Mouse (Mus musculus) lung, postnatal 25 days (tissue): ENCODE results near the gene Tsga13.

Source experiments
- DNase-seq: peaks from one replicate; pipeline ENCODE4 v3.0.0; 2022; ENCODE audit warnings: low spot score

Gene Tsga13

DNA sequence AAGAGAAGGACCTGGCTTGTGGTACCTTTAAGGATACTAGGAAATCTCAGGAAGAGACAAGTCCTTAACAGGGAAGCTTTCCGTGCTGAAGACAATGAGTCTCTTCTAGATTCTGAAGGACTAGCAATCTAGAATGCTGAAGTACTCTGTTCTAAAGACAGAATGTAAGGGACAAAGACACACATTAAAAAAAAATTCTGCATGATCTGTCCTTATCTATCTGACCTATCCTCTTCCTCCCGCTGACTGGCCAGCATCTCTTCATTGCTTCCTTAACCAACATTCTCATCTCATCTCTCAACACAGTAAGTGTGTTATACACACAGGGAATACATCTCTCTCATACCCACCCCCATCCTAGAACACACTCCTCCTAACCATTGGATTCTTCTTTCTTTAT is at the start of gene Tsga13:
Tsga13 (minus strand) TSS at position 101 of the 400 bp plus-strand sequence.
- no peak for DNase-seq

DNA sequence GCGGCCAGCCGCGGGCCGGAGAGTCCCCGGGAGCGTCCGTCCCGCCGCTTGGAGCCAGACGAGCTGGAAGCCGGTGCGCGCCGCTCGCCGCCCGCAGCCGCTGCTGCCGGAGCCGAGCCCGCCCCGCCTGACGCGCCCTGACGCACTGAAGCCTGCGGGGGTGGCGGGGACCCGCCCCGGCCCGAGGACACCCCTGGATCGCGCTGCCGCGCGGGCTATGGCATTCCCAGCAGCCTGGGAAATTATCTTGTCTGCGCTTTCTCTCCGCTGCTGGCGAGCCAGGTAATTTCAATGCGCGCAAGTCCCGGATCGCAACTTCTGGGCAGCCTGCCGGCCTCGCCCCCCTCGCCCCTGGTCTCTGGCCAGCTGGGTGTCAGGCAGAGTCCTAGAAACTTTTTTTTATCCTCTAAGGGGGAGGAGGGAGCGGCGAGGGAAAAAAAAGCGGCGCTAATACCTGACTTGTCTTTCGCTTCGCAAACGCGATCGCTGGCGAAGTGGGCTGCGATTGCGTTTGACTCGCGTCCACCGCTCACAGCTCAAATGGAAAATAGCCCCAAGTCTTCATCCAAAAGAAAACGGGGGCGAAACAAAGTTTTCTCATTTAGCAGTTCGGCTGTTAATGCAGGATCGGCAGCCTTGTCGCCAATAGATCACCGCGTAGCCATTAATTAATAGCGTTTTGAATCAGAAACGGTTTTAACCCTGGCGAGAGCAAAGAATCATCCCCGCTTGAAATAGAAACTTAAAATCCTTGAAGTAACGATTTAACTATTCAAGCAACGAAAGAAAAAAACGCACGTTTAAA is 43.6 kb upstream of the Tsga13 start, which contains the start of gene Klf14:
Klf14 (minus strand) TSS at position 343 of the 805 bp plus-strand sequence.
- no peak for DNase-seq

DNA sequence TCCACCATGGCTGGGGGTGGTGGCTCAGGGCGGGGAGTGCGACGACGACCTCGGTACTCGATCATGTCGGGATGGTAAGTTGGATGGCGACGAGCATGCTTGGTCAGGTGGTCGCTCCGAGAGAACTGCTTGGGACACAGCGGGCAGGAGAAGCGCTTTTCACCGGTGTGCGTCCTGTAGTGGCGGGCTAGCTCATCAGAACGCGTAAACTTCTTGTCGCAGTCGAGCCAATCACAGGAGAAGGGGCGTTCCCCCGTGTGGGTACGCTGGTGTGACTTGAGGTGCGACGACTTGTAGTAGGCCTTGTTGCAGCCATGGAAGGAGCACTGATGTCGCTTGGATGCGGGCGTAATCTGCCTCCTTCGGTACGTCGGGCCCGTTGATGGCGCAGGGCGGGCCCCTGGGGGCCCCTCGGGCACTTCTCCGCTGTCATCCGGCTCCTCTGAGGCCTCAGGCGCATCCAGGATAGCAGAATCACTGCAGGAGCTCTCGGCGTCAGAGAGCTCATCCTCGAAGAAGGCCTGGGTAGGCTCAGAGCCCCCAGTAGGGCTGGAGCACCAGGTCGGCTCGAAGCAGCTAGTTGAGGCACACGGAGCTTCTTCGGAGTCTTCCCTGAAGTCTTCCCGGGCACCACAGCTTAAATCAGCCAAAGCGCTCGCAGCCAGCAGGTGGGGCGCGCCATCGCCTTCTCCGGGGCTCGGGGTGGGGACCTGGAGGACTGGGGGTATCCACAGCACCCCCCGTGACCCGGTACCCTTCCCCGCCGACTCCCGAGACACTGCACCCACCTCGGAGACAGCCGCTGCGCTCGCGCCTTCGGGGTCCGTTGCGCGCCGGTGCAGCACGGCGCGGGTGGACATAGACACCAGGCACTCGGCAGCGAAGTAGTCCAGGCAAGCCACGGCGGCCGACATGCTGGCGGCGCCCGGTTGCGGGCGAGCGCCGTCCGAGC is 42.7 kb upstream of the Tsga13 start:
- DNase-seq = no peak

DNA sequence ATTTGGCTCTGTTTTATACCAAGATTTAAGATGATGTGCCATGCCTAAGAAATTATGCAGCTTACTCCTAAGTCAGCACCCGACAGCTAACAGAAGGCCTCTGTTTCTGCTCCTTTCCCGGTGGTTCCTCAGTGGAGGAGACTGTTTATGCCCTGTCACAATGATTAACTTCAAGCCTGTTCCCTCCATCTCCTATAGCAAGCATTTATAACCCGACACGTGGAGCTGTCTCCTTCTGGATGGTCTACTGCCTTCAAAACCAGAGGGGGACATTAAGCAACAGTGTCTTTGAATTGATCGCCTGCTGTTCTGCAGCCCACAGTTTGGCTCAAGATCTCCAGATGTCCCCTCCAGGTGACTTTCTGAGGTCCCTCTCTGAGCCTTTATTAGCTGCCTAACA is 23.9 kb upstream of the Tsga13 start:
- no peak for DNase-seq

DNA sequence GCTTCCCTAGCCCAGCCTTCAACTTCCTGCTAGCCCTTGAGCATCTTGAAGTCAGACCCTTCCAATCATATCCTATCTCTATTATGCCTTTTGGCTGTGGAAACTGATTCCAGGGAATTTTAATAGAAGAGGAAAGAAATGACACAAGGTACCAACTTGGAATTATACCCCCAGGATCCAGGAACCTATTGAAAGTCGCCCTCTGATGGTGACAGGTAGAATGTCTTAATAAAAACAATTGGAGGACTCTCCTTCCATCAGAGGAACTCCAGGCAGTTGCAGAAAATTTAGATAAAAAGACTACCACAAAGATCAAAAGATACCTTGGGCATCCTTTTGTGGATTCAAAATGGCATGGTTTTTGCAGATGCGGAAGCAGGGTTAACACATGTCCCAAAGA is 7.4 kb upstream of the Tsga13 start:
- DNase-seq = no peak

DNA sequence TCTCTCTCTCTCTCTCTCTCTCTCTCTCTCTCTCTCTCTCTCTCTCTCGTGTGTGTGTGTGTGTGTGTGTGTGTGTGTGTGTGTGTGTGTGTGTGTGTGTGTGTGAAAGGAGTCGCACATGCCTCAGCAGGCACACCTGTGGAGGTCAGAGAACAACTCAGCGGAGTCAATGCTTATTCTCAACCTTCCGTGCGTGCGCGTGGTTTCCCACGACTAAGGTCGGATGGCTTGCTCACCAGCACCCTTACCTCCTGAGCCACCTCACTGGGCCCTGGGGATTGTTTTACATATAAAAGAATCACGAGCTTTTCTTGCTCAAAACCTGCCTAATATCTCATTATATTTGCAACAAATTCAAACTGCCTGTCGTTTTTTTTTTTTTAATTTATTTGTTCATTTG is 6.5 kb upstream of the Tsga13 start:
- DNase-seq = no peak

DNA sequence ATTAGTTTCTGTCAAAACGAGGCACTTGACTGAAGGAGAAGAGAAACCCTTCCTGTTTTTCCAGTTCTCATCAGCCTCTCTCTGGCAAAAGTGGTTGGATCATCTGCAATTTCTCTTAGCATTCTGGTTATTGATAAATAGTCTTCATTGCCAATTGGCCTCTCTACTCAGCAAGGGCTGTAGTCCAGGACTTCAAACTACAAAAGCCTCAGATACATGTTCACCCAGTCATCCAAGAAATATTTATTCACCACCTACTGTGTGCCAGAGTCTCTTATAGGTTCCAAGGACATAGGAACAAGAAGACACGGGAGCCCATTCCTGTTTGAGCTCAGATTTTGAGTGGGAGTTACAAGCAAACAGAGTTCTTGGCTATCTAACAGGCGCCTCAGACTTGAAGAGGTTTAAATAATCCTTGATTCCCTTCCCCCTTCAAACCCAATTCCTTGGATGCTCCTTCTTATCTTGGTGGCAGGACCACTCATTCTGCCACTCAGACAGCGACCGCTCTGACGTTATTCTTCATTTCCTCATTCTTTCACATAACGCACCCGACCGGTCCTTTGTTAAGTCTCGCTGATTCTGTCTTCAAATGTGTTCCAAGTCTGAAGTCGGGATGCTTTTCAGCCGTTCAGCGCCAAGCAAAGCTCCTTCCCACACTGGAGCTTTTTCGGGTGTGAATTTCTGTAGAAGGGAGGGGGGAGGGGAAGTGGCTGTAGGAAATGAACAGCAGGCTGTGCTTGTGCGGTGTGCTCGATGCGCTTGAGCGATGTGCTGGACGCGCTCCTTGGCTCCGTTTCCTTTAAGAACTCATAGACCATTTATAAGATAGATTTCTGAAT is 5.7 kb upstream of the Tsga13 start:
- no peak for DNase-seq

DNA sequence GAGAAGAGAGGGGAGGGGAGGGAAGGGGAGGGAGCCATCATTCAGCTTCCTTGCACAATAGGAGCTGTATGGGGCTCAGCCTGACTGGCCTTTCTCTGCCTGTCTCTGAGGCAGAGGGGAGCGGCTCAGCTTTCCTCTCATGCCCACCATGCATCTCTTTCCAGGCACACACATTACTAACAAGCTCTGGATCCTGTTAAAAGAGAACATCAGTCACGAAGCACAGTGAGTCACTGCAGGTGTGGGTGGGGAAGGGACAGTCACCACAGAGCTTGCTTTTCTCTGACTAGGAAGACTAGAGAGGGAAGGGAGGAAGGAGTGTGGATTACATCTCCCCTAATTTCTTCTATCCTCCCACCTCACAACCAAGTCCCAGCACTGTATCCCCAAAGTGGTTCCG is 7.4 kb downstream of the Tsga13 start:
- DNase-seq = no peak

DNA sequence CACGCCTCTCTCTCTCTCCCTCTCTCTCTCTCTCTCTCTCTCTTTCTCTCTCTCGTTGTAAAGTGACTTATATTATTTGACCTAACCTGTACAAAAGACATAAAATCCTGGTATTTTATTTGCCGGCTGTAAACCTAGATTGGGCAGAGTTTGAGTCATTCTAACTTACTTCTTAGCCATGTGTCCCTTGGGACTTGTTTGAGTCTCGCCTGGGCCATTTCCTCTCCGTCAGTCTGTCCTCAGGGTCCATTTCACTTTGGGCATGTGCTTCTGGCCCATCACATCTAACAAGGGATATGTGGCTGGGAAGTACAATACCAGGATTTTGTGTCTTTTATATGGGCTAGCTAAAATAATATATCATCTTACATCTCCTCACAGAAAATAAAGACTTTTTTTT is 10.5 kb downstream of the Tsga13 start:
- DNase-seq = no peak

DNA sequence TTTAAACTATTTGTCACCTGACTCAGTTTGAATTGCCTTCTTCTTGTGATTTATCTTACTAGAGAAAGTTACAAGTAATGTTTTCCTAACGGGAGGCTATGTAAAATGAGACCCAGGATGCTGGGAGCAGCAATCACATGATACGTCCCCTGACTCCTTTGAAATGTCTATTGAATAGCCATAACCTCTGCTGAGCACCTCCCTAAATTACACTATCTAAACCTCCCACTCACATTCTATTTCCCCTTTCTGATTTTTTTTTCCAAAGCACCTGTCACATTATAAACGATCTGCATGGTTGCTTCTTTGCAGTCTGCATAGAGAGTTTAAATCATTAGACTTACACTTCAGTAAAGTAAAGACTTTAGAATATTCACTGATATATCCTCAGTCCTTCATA is 11.3 kb downstream of the Tsga13 start:
- DNase-seq = no peak

DNA sequence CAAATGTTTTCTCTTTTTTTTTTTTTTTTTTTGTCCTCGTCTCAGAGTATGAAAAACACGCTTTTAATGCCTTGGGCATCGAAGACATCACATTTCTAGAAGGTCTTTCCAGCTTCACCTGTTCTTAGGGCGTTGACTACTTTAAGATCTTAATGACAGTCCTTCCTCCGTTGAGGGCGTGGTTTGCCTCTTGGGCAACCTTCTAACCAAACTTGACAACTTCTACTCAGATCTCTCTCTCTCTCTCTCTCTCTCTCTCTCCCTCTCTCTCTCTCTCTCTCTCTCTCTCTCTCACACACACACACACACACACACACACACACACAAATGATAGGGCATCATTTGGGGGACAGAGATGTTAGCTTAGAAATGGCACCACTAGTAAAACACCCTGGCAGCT is 17.9 kb downstream of the Tsga13 start:
- no peak for DNase-seq

DNA sequence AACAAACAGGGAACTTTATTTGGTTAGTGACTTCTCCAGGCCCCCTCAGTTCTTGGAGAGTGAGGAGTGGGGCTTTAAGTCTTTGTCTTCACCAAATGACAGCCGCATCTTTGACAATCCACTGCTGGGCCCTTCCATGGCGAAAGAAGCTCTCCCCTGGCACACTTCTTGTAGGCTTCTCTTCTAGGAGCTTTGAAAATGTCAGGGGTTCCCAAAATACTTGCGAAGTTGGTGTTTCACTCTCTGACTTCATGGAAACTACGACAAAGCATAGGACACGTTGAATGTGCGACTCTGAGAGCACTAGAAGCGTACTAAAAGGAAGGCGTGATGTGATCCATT is 18.4 kb downstream of the Tsga13 start:
- no peak for DNase-seq

DNA sequence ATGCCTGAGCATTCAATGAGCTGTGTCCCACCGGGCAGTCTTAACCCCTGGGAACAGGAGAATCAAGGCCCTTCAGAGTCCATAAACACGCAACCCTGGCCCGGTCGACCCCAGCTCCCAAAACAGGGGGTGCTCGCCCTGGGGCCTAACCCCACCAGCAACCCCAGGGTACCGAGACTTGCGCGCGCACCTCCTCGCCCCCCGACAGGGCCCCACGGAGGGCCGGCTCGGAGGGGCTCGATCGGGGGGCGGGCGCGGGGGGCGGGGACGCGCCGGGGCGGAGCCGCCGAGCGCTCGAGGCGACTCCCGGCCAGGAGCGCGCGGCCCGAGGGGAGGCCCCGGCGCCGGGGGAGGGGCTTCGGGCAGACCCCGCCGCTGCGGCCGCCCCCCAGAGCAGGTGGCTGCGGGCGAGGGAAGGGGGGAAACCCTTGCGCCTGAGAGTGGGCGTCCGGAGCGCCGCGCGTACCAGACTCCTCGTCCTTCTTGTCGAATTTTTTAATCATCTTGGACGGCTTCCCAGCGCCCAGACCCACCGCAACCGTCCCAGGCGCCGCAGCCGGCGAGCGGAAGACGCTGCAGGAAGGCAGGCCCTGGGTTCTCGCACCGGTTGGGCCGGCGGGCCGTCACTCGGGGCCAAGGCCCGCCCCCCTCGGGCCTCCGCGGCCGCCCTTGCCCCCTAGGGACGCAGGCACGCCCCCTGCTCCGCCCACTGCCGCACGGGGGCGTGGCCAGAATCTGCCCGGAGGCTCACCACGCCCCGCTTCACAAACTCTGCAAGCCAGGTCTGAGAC is 19.0 kb downstream of the Tsga13 start, which contains the start of gene Copg2:
Copg2 (minus strand) TSS at position 600 of the 791 bp plus-strand sequence.
- peak; percentile 95 for DNase-seq

DNA sequence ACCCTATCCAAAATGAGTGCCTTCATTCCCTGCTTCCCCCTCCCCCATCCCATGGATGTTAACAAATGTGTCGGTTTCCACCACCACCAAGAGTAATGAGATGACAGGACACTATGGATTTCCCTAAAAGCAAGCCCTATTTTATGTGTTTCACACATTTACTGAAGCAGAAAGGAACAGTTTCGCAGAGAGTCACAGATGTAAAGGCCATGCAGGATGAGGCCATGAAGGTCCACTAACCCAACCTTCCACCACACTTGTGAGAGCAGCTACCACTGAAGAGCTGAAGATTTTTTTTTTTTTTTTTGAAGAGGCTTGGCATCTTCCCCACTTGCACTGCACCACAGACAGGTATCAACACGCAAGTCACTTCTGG is 19.6 kb downstream of the Tsga13 start:
- DNase-seq = no peak

DNA sequence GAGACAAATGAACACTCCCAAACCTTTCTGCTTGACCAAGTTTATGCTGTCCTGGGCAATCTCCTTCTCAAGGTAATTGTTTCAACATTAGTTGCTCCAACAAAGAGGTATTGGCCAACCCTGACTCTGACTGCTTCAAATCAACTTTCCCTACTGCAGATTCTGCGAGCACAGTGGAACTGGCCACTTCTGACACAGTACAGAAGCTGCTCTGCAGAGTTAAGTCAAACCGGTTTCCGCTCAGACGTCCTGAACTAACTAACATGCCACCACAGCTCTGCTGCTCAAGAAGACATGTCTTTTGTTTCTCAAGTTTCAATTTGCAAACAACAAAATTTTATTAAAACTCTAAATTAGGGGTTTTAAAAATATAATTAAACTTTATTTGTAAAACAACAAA is 22.3 kb downstream of the Tsga13 start:
- DNase-seq = peak; percentile 50

DNA sequence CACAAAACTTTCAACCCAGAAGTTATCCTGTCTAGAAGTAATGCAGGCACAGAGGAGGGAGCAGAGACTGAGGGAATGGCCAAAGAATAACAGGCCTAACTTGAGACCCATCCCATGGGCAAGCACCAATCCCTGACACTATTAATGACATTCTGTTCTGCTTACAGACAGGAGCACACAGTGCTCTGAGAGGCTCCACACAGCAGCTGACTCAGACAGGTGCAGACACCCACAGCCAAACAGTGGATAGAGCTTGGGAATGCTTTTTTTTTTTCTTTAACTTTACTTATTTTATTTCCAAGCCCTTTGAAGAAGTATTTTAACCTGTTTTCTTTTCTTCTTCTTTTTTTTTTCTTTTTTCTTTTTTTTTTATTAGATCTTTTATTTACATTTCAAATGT is 23.6 kb downstream of the Tsga13 start:
- no peak for DNase-seq

DNA sequence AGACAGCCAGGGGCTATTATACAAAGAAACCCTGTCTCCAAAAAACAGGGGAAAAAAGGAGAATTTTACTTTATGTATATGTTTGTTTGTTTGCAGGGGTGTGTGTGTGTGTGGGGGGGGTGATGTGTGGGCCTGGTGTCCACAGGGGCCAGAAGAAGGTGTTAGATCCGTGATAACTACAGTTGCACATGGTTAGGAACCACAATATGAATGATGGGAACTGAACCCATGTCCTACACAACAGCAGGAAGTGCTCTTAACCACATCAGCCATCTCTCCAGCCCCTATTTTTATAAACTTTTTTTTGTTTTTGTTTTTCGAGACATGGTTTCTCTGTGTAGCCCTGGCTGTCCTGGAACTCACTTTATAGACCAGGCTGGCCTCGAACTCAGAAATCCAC is 30.5 kb downstream of the Tsga13 start:
- DNase-seq = no peak

DNA sequence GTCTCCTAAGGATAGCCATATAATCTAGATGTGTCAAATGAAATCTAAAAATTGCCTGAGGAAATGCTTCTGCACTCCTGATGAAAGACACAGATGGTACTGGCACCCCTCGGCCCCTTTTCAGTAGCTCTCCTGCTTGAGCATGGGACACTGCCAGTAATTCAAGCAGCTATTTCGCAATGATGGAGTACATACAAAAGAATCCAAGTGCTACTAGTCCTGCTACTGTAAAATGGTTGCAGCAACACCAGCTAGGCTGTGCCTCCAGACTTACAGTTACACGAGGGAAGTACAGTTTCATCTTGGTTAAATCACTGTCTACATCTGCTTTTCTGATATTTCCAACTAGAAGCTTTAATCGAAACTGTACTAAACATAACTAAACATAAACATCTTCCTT is 31.9 kb downstream of the Tsga13 start:
- DNase-seq = peak; percentile 74

DNA sequence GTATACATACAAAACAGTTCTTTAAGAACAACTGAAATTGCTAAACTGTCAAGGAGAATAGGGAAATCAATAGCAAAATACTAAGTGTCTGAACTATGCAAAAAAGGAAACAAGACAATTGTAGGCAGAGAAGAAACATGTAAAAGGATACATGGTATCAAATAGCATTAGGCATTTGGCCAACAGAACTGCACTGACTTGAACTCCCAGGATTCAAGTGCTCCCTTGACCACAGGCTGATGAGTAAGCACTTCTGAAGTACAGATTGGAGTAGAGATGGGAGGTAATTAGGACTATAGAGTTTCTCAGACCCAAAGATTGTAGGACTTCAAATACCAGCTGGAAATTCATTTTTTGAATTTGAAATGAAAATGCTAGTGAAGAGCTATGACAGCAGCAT is 38.7 kb downstream of the Tsga13 start:
- peak; percentile 7 for DNase-seq

DNA sequence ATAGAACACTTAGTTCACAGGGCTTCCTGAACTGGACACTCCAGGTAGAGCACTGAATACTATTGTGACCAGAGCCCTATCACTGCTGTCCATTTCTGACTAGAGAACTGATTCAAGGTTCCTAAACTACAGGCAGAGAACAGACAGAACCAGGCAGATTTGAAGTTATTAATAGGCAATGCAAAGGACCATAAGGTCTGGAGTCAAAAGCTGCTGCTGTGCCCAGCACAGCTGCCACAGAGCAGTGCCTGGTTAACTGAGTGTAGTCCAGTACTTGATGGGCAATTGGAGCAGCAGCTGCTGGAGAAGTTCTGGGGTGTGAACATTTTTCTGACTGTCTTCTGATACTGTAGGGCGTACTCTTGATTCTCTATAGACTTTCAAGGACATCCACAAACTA is 48.9 kb downstream of the Tsga13 start:
- DNase-seq = no peak

DNA sequence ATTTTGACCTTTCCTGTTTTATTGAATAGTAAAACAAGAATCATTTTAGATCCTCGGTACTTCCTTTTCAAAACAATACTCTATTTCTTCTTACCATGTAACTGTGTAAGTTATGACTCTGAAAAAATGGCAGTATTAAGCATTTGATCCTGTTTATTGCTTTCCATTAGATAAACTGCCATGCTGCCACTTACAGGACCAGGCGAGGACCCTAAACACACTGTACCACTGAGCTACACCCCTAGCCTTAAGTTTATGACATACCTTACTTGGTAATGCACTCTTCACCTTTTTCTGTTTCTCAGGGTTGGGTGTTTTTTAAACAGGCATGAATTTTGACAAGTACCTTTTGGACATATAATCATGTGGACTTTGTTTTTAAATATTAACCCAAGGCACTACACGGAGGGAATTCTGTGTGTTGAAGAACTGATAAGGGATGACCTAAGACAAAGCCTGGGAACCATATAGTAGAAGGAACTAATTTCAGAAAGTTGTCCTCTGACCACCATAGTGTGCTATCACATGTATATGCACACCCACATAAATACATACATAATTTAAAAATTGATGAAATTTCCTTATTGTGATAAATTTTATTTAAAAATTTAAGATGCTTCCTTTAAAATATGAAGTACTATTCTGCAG is 50.2 kb downstream of the Tsga13 start:
- DNase-seq = no peak
